Mouse (Mus musculus) adrenal gland, adult 18-20 months (tissue): ENCODE data around the gene Snx17. TPM values are rescaled to one million over a fixed set of nuclear protein-coding genes. Genes with fewer than 3 reads are reported as not detected.

ENCODE experiments used
- DNase-seq, 2 experiments: peaks; one replicate each; pipeline ENCODE4 v3.0.0; 2021 to 2022; ENCODE audit warnings: low spot score in 2 of 2
- total RNA-seq, 2 experiments: library from RNA; stranded (reverse); gene quantifications; 1 replicate in 1 of 2; 2 replicates in 1 of 2; pipeline ENCODE4 v1.2.3; 2021

The Snx17 gene
- total RNA-seq, 2 experiments from 2014 or later: 103 to 108 TPM

- DNase-seq: peak in 1 of 2 experiments; percentile 29
Measured at GRCm38 (mm10) chr5:31221304-31221945, 28.4 kb downstream of the Snx17 start.

- DNase-seq: no peak
Measured at GRCm38 (mm10) chr5:31222696-31223095, 29.7 kb downstream of the Snx17 start.

GRCm38 (mm10) chr5:31226641-31227040 is 33.6 kb downstream of the Snx17 start:
- DNase-seq: no peak

GRCm38 (mm10) chr5:31240637-31241521 is 47.9 kb downstream of the Snx17 start, which contains the start of the genes Nrbp1 and Gm9970:
Gene Nrbp1 (plus strand): TSS chr5:31240864.
Gene Gm9970 (minus strand): TSS chr5:31241232.
- peak; percentile 94 to 96 for DNase-seq

GRCm38 (mm10) chr5:31241522-31242034 is 48.6 kb downstream of the Snx17 start:
- no peak for DNase-seq

GRCm38 (mm10) chr5:31242191-31242590 is 49.2 kb downstream of the Snx17 start:
- DNase-seq: no peak

Other genes with a start within 250 kb of the Snx17 start
- 1 to 10 TPM; 1.0 to 1.9 TPM for gene Cgref1, start 247.6 kb upstream of the Snx17 start, total RNA-seq
- gene Preb, start 232.9 kb upstream of the Snx17 start, total RNA-seq: 100 to 1,000 TPM; 146 to 149 TPM
- 1 to 10 TPM; 1.3 to 2.4 TPM for gene Tcf23, start 224.6 kb upstream of the Snx17 start, total RNA-seq
- 100 to 1,000 TPM; 104 to 109 TPM for gene Atraid, start 144.9 kb upstream of the Snx17 start, total RNA-seq
- 10 to 100 TPM; 31.6 to 33.1 TPM for gene Slc5a6, start 144.3 kb upstream of the Snx17 start, total RNA-seq
- gene Cad, start 138.4 kb upstream of the Snx17 start, total RNA-seq: 10 to 100 TPM; 17.5 to 25.4 TPM
- gene Dnajc5g, start 86.9 kb upstream of the Snx17 start, total RNA-seq: not detected
- gene Slc30a3, start 85.0 kb upstream of the Snx17 start, total RNA-seq: not detected
- gene Trim54, start 76.5 kb upstream of the Snx17 start, total RNA-seq: under 1 TPM in 1 of 2 experiments, not detected in 1; 0.35 TPM
- gene Ucn, start 54.4 kb upstream of the Snx17 start, total RNA-seq: not detected
- 10 to 100 TPM; 59.1 to 61.5 TPM for gene Mpv17, start 39.0 kb upstream of the Snx17 start, total RNA-seq
- gene Gm29609, start 13.3 kb upstream of the Snx17 start, total RNA-seq: 1 to 10 TPM; 1.9 to 2.2 TPM
- gene Gtf3c2, start 13.1 kb upstream of the Snx17 start, total RNA-seq: 10 to 100 TPM; 43.8 to 55.2 TPM
- gene Eif2b4, start 203 bp downstream of the Snx17 start, total RNA-seq: 10 to 100 TPM; 54.9 to 69.8 TPM
- gene Zfp513, start 9.1 kb downstream of the Snx17 start, total RNA-seq: 10 to 100 TPM; 25.9 to 29.2 TPM
- 100 to 1,000 TPM; 110 to 129 TPM for gene Ppm1g, start 27.5 kb downstream of the Snx17 start, total RNA-seq
- gene Nrbp1, start 47.6 kb downstream of the Snx17 start, total RNA-seq: 10 to 100 TPM; 66.7 to 89.4 TPM
- gene Gm9970, start 48.0 kb downstream of the Snx17 start, total RNA-seq: under 1 TPM in 1 of 2 experiments, not detected in 1; 0.60 TPM
- 1 to 10 TPM; 4.9 to 6.5 TPM for gene Krtcap3, start 58.5 kb downstream of the Snx17 start, total RNA-seq
- 10 to 100 TPM; 34.9 to 37.9 TPM for gene Ift172, start 97.9 kb downstream of the Snx17 start, total RNA-seq
- gene Fndc4, start 102.9 kb downstream of the Snx17 start, total RNA-seq: 10 to 100 TPM in 1 of 2 experiments, 1 to 10 TPM in 1; 9.5 to 10.3 TPM
- under 1 TPM; 0.22 to 0.36 TPM for gene Gckr, start 104.2 kb downstream of the Snx17 start, total RNA-seq